Mouse (Mus musculus): ENCODE results near the gene Ralgapb. TPM values are rescaled to one million over a fixed set of nuclear protein-coding genes. Genes with fewer than 3 reads are reported as not detected.

The Ralgapb gene
- polyA plus RNA-seq, 1 experiment: 8.4 TPM

- TF ChIP-seq MAX (IDR thresholded peaks at IDR 0.05): no peak
- TF ChIP-seq MYOG (IDR thresholded peaks at IDR 0.05; ENCODE audit: control insufficient read depth, extremely low read depth, insufficient read length): no peak
- TF ChIP-seq CTCF (IDR thresholded peaks at IDR 0.05; ENCODE audit: control insufficient read depth, insufficient read depth, insufficient read length): no peak
- no peak for TF ChIP-seq FOSL1 (IDR thresholded peaks at IDR 0.05; ENCODE audit: insufficient read depth, low read length, poor library complexity, severe bottlenecking)
- no peak for TF ChIP-seq MYOD1 (IDR thresholded peaks at IDR 0.05; ENCODE audit: control insufficient read depth, insufficient read length, low read depth)
- TF ChIP-seq CEBPB (IDR thresholded peaks at IDR 0.05; ENCODE audit: low read depth): no peak
- TF ChIP-seq USF1 (IDR thresholded peaks at IDR 0.05; ENCODE audit: low read depth): no peak
- no peak overlapping the region for H3ac ChIP-seq (ENCODE audit: control insufficient read depth, insufficient read length, low read depth)
- H3K27me3 ChIP-seq (ENCODE audit: control insufficient read depth, insufficient read depth, insufficient read length): peaks cover 9% of the 10 kb centered on the region
- H3K36me3 ChIP-seq (ENCODE audit: control insufficient read depth, insufficient read depth): no peaks in the 10 kb centered on the region
- no peak overlapping the region for H3K4me3 ChIP-seq (ENCODE audit: insufficient read depth, poor library complexity, severe bottlenecking)
- no peaks in the 10 kb centered on the region for H3K79me2 ChIP-seq (ENCODE audit: control insufficient read depth, insufficient read depth)
- H3K79me3 ChIP-seq (ENCODE audit: low read depth): no peaks in the 10 kb centered on the region
These were observed 42.0 kb upstream of the Ralgapb start for GRCm38 (mm10) chr2:158367654-158368053.

GRCm38 (mm10) chr2:158368313-158368712, 41.3 kb upstream of the Ralgapb start:
- no peaks in the 10 kb centered on the region for H3K79me3 ChIP-seq (ENCODE audit: low read depth)
- H3K36me3 ChIP-seq (ENCODE audit: control insufficient read depth, insufficient read depth): no peaks in the 10 kb centered on the region
- H3K79me2 ChIP-seq (ENCODE audit: control insufficient read depth, insufficient read depth): no peaks in the 10 kb centered on the region
- H3K27me3 ChIP-seq (ENCODE audit: control insufficient read depth, insufficient read depth, insufficient read length): peaks cover 15% of the 10 kb centered on the region
- TF ChIP-seq MYOG (IDR thresholded peaks at IDR 0.05; ENCODE audit: control insufficient read depth, extremely low read depth, insufficient read length): no peak
- H3K4me3 ChIP-seq (ENCODE audit: insufficient read depth, poor library complexity, severe bottlenecking): no peak overlapping the region
- H3ac ChIP-seq (ENCODE audit: control insufficient read depth, insufficient read length, low read depth): no peak overlapping the region

GRCm38 (mm10) chr2:158369474-158370172, 40.0 kb upstream of the Ralgapb start:
- Histone ChIP-seq H3K4me3 (ENCODE audit: insufficient read depth, poor library complexity, severe bottlenecking) (no peak overlapping the region), H3K79me3 (ENCODE audit: low read depth) (no peaks in the 10 kb centered on the region), H3ac (ENCODE audit: control insufficient read depth, insufficient read length, low read depth) (no peak overlapping the region), H3K79me2 (ENCODE audit: control insufficient read depth, insufficient read depth) (no peaks in the 10 kb centered on the region), H3K27me3 (ENCODE audit: control insufficient read depth, insufficient read depth, insufficient read length) (peaks cover 27% of the 10 kb centered on the region), H3K36me3 (ENCODE audit: control insufficient read depth, insufficient read depth) (no peaks in the 10 kb centered on the region)
- TF ChIP-seq MYOG (IDR thresholded peaks at IDR 0.05; ENCODE audit: control insufficient read depth, extremely low read depth, insufficient read length): no peak
- TF ChIP-seq MAX (IDR thresholded peaks at IDR 0.05): no peak
- no peak for TF ChIP-seq CEBPB (IDR thresholded peaks at IDR 0.05; ENCODE audit: low read depth)
- no peak for TF ChIP-seq FOSL1 (IDR thresholded peaks at IDR 0.05; ENCODE audit: insufficient read depth, low read length, poor library complexity, severe bottlenecking)
- no peak for TF ChIP-seq MYOD1 (IDR thresholded peaks at IDR 0.05; ENCODE audit: control insufficient read depth, insufficient read length, low read depth)
- peak; percentile 53 for TF ChIP-seq USF1 (IDR thresholded peaks at IDR 0.05; ENCODE audit: low read depth)

GRCm38 (mm10) chr2:158370173-158370550, 39.5 kb upstream of the Ralgapb start:
- peaks cover 28% of the 10 kb centered on the region for H3K27me3 ChIP-seq (ENCODE audit: control insufficient read depth, insufficient read depth, insufficient read length)
- H3ac ChIP-seq (ENCODE audit: control insufficient read depth, insufficient read length, low read depth): no peak overlapping the region
- H3K4me3 ChIP-seq (ENCODE audit: insufficient read depth, poor library complexity, severe bottlenecking): no peak overlapping the region
- no peaks in the 10 kb centered on the region for H3K79me3 ChIP-seq (ENCODE audit: low read depth)
- no peaks in the 10 kb centered on the region for H3K79me2 ChIP-seq (ENCODE audit: control insufficient read depth, insufficient read depth)
- TF ChIP-seq MYOG (IDR thresholded peaks at IDR 0.05; ENCODE audit: control insufficient read depth, extremely low read depth, insufficient read length): no peak
- TF ChIP-seq CTCF (IDR thresholded peaks at IDR 0.05; ENCODE audit: control insufficient read depth, insufficient read depth, insufficient read length): no peak
- TF ChIP-seq MAX (IDR thresholded peaks at IDR 0.05): no peak
- no peak for TF ChIP-seq MYOD1 (IDR thresholded peaks at IDR 0.05; ENCODE audit: control insufficient read depth, insufficient read length, low read depth)
- TF ChIP-seq USF1 (IDR thresholded peaks at IDR 0.05; ENCODE audit: low read depth): no peak
- TF ChIP-seq FOSL1 (IDR thresholded peaks at IDR 0.05; ENCODE audit: insufficient read depth, low read length, poor library complexity, severe bottlenecking): no peak
- TF ChIP-seq CEBPB (IDR thresholded peaks at IDR 0.05; ENCODE audit: low read depth): no peak
- H3K36me3 ChIP-seq (ENCODE audit: control insufficient read depth, insufficient read depth): no peaks in the 10 kb centered on the region

GRCm38 (mm10) chr2:158373061-158373460, 36.6 kb upstream of the Ralgapb start:
- TF ChIP-seq CTCF (IDR thresholded peaks at IDR 0.05; ENCODE audit: control insufficient read depth, insufficient read depth, insufficient read length) (no peak), MYOD1 (IDR thresholded peaks at IDR 0.05; ENCODE audit: control insufficient read depth, insufficient read length, low read depth) (no peak), MYOG (IDR thresholded peaks at IDR 0.05; ENCODE audit: control insufficient read depth, extremely low read depth, insufficient read length) (no peak), USF1 (IDR thresholded peaks at IDR 0.05; ENCODE audit: low read depth) (no peak), FOSL1 (IDR thresholded peaks at IDR 0.05; ENCODE audit: insufficient read depth, low read length, poor library complexity, severe bottlenecking) (no peak), CEBPB (IDR thresholded peaks at IDR 0.05; ENCODE audit: low read depth) (no peak), MAX (IDR thresholded peaks at IDR 0.05) (no peak)
- Histone ChIP-seq H3K4me3 (ENCODE audit: insufficient read depth, poor library complexity, severe bottlenecking) (no peak overlapping the region), H3K27me3 (ENCODE audit: control insufficient read depth, insufficient read depth, insufficient read length) (peaks cover 47% of the 10 kb centered on the region), H3ac (ENCODE audit: control insufficient read depth, insufficient read length, low read depth) (no peak overlapping the region), H3K79me2 (ENCODE audit: control insufficient read depth, insufficient read depth) (no peaks in the 10 kb centered on the region), H3K36me3 (ENCODE audit: control insufficient read depth, insufficient read depth) (no peaks in the 10 kb centered on the region), H3K79me3 (ENCODE audit: low read depth) (no peaks in the 10 kb centered on the region)

GRCm38 (mm10) chr2:158373516-158373915, 36.1 kb upstream of the Ralgapb start:
- no peaks in the 10 kb centered on the region for H3K36me3 ChIP-seq (ENCODE audit: control insufficient read depth, insufficient read depth)
- peaks cover 50% of the 10 kb centered on the region for H3K27me3 ChIP-seq (ENCODE audit: control insufficient read depth, insufficient read depth, insufficient read length)
- H3K79me2 ChIP-seq (ENCODE audit: control insufficient read depth, insufficient read depth): no peaks in the 10 kb centered on the region
- no peak for TF ChIP-seq FOSL1 (IDR thresholded peaks at IDR 0.05; ENCODE audit: insufficient read depth, low read length, poor library complexity, severe bottlenecking)
- no peak for TF ChIP-seq MYOD1 (IDR thresholded peaks at IDR 0.05; ENCODE audit: control insufficient read depth, insufficient read length, low read depth)
- no peak for TF ChIP-seq MAX (IDR thresholded peaks at IDR 0.05)
- no peak for TF ChIP-seq CTCF (IDR thresholded peaks at IDR 0.05; ENCODE audit: control insufficient read depth, insufficient read depth, insufficient read length)
- no peak for TF ChIP-seq MYOG (IDR thresholded peaks at IDR 0.05; ENCODE audit: control insufficient read depth, extremely low read depth, insufficient read length)
- TF ChIP-seq CEBPB (IDR thresholded peaks at IDR 0.05; ENCODE audit: low read depth): no peak
- TF ChIP-seq USF1 (IDR thresholded peaks at IDR 0.05; ENCODE audit: low read depth): no peak
- H3K79me3 ChIP-seq (ENCODE audit: low read depth): no peaks in the 10 kb centered on the region
- no peak overlapping the region for H3ac ChIP-seq (ENCODE audit: control insufficient read depth, insufficient read length, low read depth)
- H3K4me3 ChIP-seq (ENCODE audit: insufficient read depth, poor library complexity, severe bottlenecking): no peak overlapping the region
